Mouse (Mus musculus) liver, adult 2 months (tissue): ENCODE measurements around the gene Lgalsl. TPM values are rescaled to one million over a fixed set of nuclear protein-coding genes. Genes with fewer than 3 reads are reported as not detected.

Source experiments
- DNase-seq: peaks from one replicate; pipeline ENCODE4 v3.0.0-alpha.2; 2011; ENCODE audit warnings: low read depth, low spot score; ENCODE audit errors: extremely low read depth
- H3K27ac ChIP-seq: fragments of 200-500 bp; replicated peaks from 2 replicates; pipeline ENCODE4 v1.5.1; 2012; ENCODE audit warnings: low read depth, mild to moderate bottlenecking, control low read depth, inconsistent platforms, low read length; ENCODE audit not compliant: insufficient read depth
- H3K27me3 ChIP-seq: fragments of 200-500 bp; 2 replicates; pipeline ENCODE4 v1.6.1; 2012; ENCODE audit warnings: mild to moderate bottlenecking, moderate library complexity, low read length, inconsistent platforms; ENCODE audit not compliant: control insufficient read depth, insufficient read depth
- H3K36me3 ChIP-seq: fragments of 200-500 bp; 2 replicates; pipeline ENCODE4 v1.6.1; 2012; ENCODE audit warnings: low read length, inconsistent platforms; ENCODE audit not compliant: control insufficient read depth, insufficient read depth
- H3K4me1 ChIP-seq: fragments of 200-500 bp; 2 replicates; pipeline ENCODE4 v1.6.1; 2011; ENCODE audit warnings: low read length; ENCODE audit not compliant: control insufficient read depth, insufficient read depth
- H3K4me3 ChIP-seq: fragments of 200-500 bp; 2 replicates; pipeline ENCODE4 v1.5.1; 2011; ENCODE audit warnings: low read depth, mild to moderate bottlenecking, control low read depth, low read length, moderate library complexity; ENCODE audit not compliant: insufficient read depth
- H3K79me2 ChIP-seq: fragments of 200-500 bp; 2 replicates; pipeline ENCODE4 v1.6.1; 2012; ENCODE audit warnings: inconsistent platforms, mild to moderate bottlenecking, low read length, moderate library complexity; ENCODE audit not compliant: control insufficient read depth, insufficient read depth
- H3K9ac ChIP-seq: fragments of 200-500 bp; 2 replicates; pipeline ENCODE4 v1.6.1; 2012; ENCODE audit warnings: low read depth, mild to moderate bottlenecking, control low read depth, inconsistent platforms, low read length
- CTCF ChIP-seq: fragments of 200-500 bp; IDR thresholded peaks from 2 replicates; pipeline ENCODE4 v1.5.1; 2011; ENCODE audit warnings: low read depth, low read length, control low read depth
- POLR2A ChIP-seq: fragments of 200-500 bp; IDR thresholded peaks from 2 replicates; pipeline ENCODE4 v1.6.1; 2011; ENCODE audit warnings: low read length, control low read depth; ENCODE audit not compliant: insufficient read depth; ENCODE audit errors: extremely low read depth
- WGBS: fragments of 180-500 bp; shearing (Covaris S2); methylation state at CpG from one replicate; pipeline ENCODE4 v1.1.7; 2018; 5-methylcytosine and 5-hydroxymethylcytosine counted together
- polyA plus RNA-seq: library from polyadenylated mRNA; depleted of rRNA; stranded (reverse); fragments of >200 nt; gene quantifications from 2 replicates; pipeline ENCODE4 v1.2.3, GENCODE M21; 2012
- total RNA-seq: library from RNA; depleted of rRNA; stranded (reverse); fragments of >200 nt; gene quantifications from 2 replicates; pipeline ENCODE4 v1.2.3, GENCODE M21; 2014

Lgalsl gene
- total and polyA plus RNA-seq, 2 experiments: 4.5 to 4.9 TPM

- Histone ChIP-seq H3K4me1 (no peaks in the 10 kb centered on the region), H3K27me3 (no peaks in the 10 kb centered on the region), H3K27ac (no peak overlapping the region), H3K4me3 (no peak overlapping the region), H3K79me2 (no peaks in the 10 kb centered on the region), H3K9ac (no peak overlapping the region), H3K36me3 (no peaks in the 10 kb centered on the region)
- DNase-seq: no peak
- TF ChIP-seq CTCF (no peak), POLR2A (no peak)
- WGBS: 86% methylated on average over 3 of the region's 3 CpGs
These were observed 38.2 kb downstream of the Lgalsl start for GRCm38 (mm10) chr11:20792667-20793066.

GRCm38 (mm10) chr11:20791334-20791733, 39.5 kb downstream of the Lgalsl start:
- Histone ChIP-seq H3K27me3 (no peaks in the 10 kb centered on the region), H3K36me3 (no peaks in the 10 kb centered on the region), H3K79me2 (no peaks in the 10 kb centered on the region), H3K27ac (no peak overlapping the region), H3K4me1 (no peaks in the 10 kb centered on the region), H3K4me3 (no peak overlapping the region), H3K9ac (no peak overlapping the region)
- WGBS: 46% methylated on average over 2 of the region's 2 CpGs
- no peak for TF ChIP-seq CTCF
- no peak for TF ChIP-seq POLR2A
- no peak for DNase-seq

DNA sequence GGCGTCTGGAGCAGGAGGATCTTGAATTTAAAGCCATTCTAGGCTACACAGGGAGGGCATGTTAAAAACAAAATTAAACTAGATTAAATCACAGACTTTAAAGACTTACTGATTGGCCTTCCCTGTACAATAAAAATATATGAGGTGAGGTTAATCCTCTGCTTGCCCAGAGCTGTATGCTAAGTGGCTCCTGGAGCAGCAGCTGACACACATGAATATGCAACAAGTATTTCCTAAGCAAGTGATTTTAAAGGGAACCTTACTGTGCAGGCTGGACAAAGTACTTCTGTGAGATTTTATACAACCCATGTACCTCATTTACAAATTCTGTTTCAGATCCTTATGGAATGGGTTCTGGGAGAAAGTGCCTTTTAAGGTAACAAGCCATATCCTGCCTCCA, 41.8 kb downstream of the Lgalsl start:
- no peaks in the 10 kb centered on the region for H3K79me2 ChIP-seq
- DNase-seq: no peak
- no peak overlapping the region for H3K9ac ChIP-seq
- no peaks in the 10 kb centered on the region for H3K27me3 ChIP-seq
- no peaks in the 10 kb centered on the region for H3K4me1 ChIP-seq
- H3K27ac ChIP-seq: no peak overlapping the region
- H3K36me3 ChIP-seq: no peaks in the 10 kb centered on the region
- WGBS: 82% methylated on average over 1 of the region's 1 CpGs
- no peak overlapping the region for H3K4me3 ChIP-seq
- TF ChIP-seq POLR2A: no peak
- TF ChIP-seq CTCF: no peak

- no peaks in the 10 kb centered on the region for H3K27me3 ChIP-seq
These were observed 42.8 kb downstream of the Lgalsl start for GRCm38 (mm10) chr11:20788070-20788469.

DNA sequence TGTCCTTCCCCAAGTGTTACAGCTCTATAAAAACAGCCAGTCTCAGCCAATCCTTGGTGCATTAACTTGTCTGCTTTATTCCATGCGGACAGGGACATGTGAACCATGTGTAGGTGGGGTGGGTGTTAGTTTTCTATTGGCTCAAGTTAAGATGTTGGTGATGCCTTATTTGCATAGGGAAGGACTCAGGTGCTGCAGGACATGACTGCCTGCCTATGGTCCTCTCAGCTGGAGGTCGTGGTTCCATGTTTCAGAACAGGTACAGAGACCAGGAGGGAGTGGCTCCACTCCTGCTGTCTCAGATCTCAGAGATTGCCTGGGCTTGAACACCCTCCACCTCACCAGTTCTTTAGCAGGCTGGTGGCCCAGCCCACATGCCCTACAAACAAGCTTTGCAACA, 44.7 kb downstream of the Lgalsl start:
- H3K36me3 ChIP-seq: no peaks in the 10 kb centered on the region
- H3K27ac ChIP-seq: no peak overlapping the region
- H3K4me1 ChIP-seq: no peaks in the 10 kb centered on the region
- TF ChIP-seq POLR2A: no peak
- TF ChIP-seq CTCF: no peak
- H3K9ac ChIP-seq: no peak overlapping the region
- DNase-seq: no peak
- WGBS: 76% methylated on average over 2 of the region's 2 CpGs
- no peaks in the 10 kb centered on the region for H3K27me3 ChIP-seq
- no peak overlapping the region for H3K4me3 ChIP-seq
- no peaks in the 10 kb centered on the region for H3K79me2 ChIP-seq

More at GRCm38 (mm10) chr11:20788070-20788469, 42.8 kb downstream of the Lgalsl start:
- Histone ChIP-seq H3K27ac (no peak overlapping the region), H3K79me2 (no peaks in the 10 kb centered on the region), H3K4me1 (no peaks in the 10 kb centered on the region), H3K36me3 (no peaks in the 10 kb centered on the region), H3K4me3 (no peak overlapping the region), H3K9ac (no peak overlapping the region)
- WGBS: 64% methylated on average over 3 of the region's 3 CpGs
- DNase-seq: peak; percentile 33
- no peak for TF ChIP-seq POLR2A
- TF ChIP-seq CTCF: no peak

DNA sequence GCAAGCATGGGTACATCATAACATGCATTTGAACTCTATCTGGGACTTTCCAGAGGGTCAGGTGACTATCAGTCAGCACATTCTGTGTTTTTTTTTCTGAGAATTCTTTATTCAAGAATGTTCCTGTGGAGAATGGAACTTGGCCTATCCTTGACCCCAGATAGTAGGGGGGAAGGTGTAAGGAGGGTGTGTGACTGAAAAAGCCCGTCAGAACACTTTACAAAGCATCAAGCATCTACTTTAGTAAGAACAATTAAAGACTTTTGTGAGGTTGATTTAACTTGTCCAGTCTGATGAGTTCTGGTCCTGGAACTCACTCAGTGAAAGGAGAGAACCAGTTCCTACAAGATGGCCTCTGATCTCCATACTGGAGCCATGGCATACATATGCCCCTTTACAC, 45.7 kb downstream of the Lgalsl start:
- 86% methylated on average over 1 of the region's 1 CpGs for WGBS
- no peak for TF ChIP-seq POLR2A
- no peak for TF ChIP-seq CTCF
- H3K79me2 ChIP-seq: no peaks in the 10 kb centered on the region

More for the DNA sequence above, 45.7 kb downstream of the Lgalsl start:
- Histone ChIP-seq H3K9ac (no peak overlapping the region), H3K36me3 (no peaks in the 10 kb centered on the region), H3K27ac (no peak overlapping the region), H3K27me3 (no peaks in the 10 kb centered on the region), H3K4me1 (no peaks in the 10 kb centered on the region), H3K4me3 (no peak overlapping the region)
- no peak for DNase-seq
